Mouse (Mus musculus) olfactory bulb, adult 2 months (tissue): ENCODE results near the gene Ppp1r26.

Experiments
- CTCF ChIP-seq: fragments of 200-500 bp; IDR thresholded peaks from 2 replicates; pipeline ENCODE4 v1.5.1; 2012; ENCODE audit warnings: low read depth, mild to moderate bottlenecking, low read length, moderate library complexity; ENCODE audit not compliant: insufficient read depth
- POLR2A ChIP-seq: fragments of 200-500 bp; IDR thresholded peaks from 2 replicates; pipeline ENCODE4 v1.6.1; 2012; ENCODE audit warnings: mild to moderate bottlenecking, low read depth, low read length, moderate library complexity; ENCODE audit not compliant: insufficient read depth

GRCm38 (mm10) chr2:28423167-28423566 is 23.4 kb upstream of the Ppp1r26 start:
- TF ChIP-seq CTCF (no peak), POLR2A (no peak)
